Mouse (Mus musculus): ENCODE measurements around the gene Rps19bp1. TPM values are rescaled to one million over a fixed set of nuclear protein-coding genes. Genes with fewer than 3 reads are reported as not detected.

The Rps19bp1 gene
- total and polyA plus RNA-seq, 3 experiments, result 78.9 to 155 TPM; not detected in 1

- TF ChIP-seq TAL1 (IDR thresholded peaks at IDR 0.05; ENCODE audit: low read length) (no peak), SMC3 (IDR thresholded peaks at IDR 0.05; ENCODE audit: low read depth, low read length) (peak; percentile 77), MEF2A (IDR thresholded peaks at IDR 0.05; ENCODE audit: extremely low read depth, insufficient replicate concordance, low read depth, low read length, poor library complexity, severe bottlenecking) (no peak), BHLHE40 (IDR thresholded peaks at IDR 0.05; ENCODE audit: borderline replicate concordance, low read depth, low read length) (0 out of 2 replicates have a peak, but pooled peaks have one; percentile 14), NRF1 (IDR thresholded peaks at IDR 0.05; ENCODE audit: insufficient read depth, low read depth, low read length, poor library complexity, severe bottlenecking) (no peak), CHD2 (IDR thresholded peaks at IDR 0.05; ENCODE audit: low read length) (no peak), ZMIZ1 (IDR thresholded peaks at IDR 0.05; ENCODE audit: low read depth, low read length) (no peak), KAT2A (conservative IDR thresholded peaks at IDR 0.05; ENCODE audit: low read depth, low read length) (no peak), GATA1 (IDR thresholded peaks at IDR 0.05; ENCODE audit: low read depth, low read length) (no peak), MYB (IDR thresholded peaks at IDR 0.05; ENCODE audit: low read depth, low read length) (no peak), ELF1 (IDR thresholded peaks at IDR 0.05; ENCODE audit: low read depth, low read length) (no peak), RAD21 (IDR thresholded peaks at IDR 0.05; ENCODE audit: low read depth, low read length) (peak; percentile 73), POLR2AphosphoS2 (IDR thresholded peaks at IDR 0.05; ENCODE audit: low read length) (no peak)
Measured at GRCm38 (mm10) chr15:80225208-80225607, 38.9 kb downstream of the Rps19bp1 start (continued).

DNA sequence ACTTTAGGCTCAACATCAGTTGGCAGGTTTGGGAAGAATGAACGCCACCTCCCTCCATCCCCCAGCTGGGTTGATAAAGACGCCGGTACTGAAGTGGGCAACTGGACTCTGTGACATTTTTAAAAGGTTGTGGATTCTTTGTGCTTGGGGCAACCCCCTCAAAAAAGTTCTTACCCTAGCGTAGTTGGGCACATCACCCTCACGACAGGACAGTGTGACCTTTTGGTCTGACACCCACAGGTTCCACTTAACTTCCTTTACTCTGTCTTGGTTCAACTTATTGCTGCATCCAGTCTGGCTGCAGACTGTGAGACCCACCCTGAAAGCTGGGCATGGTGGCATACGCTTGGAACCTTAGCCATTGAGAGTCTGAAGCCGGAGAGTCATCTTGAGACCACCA, 40.4 kb downstream of the Rps19bp1 start:
- DNase-seq (ENCODE audit: low read depth, low spot score), result no peak
- Histone ChIP-seq H3K36me3 (ENCODE audit: control insufficient read depth in 1 of 2, insufficient read depth in 2 of 2, low read length in 2 of 2) (no peaks in the 10 kb centered on the region), H3K9me3 (replicated peaks; ENCODE audit: insufficient read depth, low read length) (no peaks in the 10 kb centered on the region), H3K27ac (ENCODE audit: control insufficient read depth, low read depth, low read length) (no peak overlapping the region), H3K9ac (ENCODE audit: control insufficient read depth, low read depth, low read length, poor library complexity, severe bottlenecking) (no peak overlapping the region), H3K27me3 (ENCODE audit: control insufficient read depth in 1 of 2, insufficient read depth in 2 of 2, low read length in 2 of 2) (peaks cover 0 to 1% of the 10 kb centered on the region in 2 experiments; a peak in 2 of 4 replicates), H3K79me2 (ENCODE audit: control insufficient read depth, insufficient read depth, low read length, poor library complexity) (no peaks in the 10 kb centered on the region), H3K4me3 (ENCODE audit: control insufficient read depth in 1 of 2, insufficient read depth in 1 of 2, low read depth in 2 of 2, low read length in 2 of 2) (no peak overlapping the region), H3K4me1 (ENCODE audit: control insufficient read depth in 1 of 2, insufficient read depth in 2 of 2, low read length in 2 of 2) (peaks cover 0 to 12% of the 10 kb centered on the region in 2 experiments; a peak in 2 of 4 replicates)
- TF ChIP-seq MYC (IDR thresholded peaks at IDR 0.05; ENCODE audit: low read depth, low read length), result no peak
- TF ChIP-seq MXI1 (IDR thresholded peaks at IDR 0.05; ENCODE audit: low read depth, low read length), result no peak
- no peak for TF ChIP-seq CTCF (IDR thresholded peaks at IDR 0.05 in 2 of 3, conservative IDR thresholded peaks at IDR 0.05 in 1 of 3; ENCODE audit: control insufficient read depth in 1 of 3, insufficient read depth in 1 of 3, low read depth in 2 of 3, low read length in 3 of 3, poor library complexity in 1 of 3, severe bottlenecking in 1 of 3)
- TF ChIP-seq ZC3H11A (IDR thresholded peaks at IDR 0.05; ENCODE audit: low read depth, low read length), result no peak
- no peak for TF ChIP-seq JUND (IDR thresholded peaks at IDR 0.05; ENCODE audit: low read depth, low read length)
- no peak for TF ChIP-seq MAX (IDR thresholded peaks at IDR 0.05; ENCODE audit: low read length)
- no peak for TF ChIP-seq TCF12 (IDR thresholded peaks at IDR 0.05; ENCODE audit: low read depth, low read length)
- TF ChIP-seq NELFE (IDR thresholded peaks at IDR 0.05; ENCODE audit: low read depth, low read length), result no peak
- no peak for TF ChIP-seq RCOR1 (IDR thresholded peaks at IDR 0.05; ENCODE audit: low read depth, low read length)
- no peak for TF ChIP-seq TBP (IDR thresholded peaks at IDR 0.05; ENCODE audit: low read depth, low read length)
- TF ChIP-seq POLR2A (IDR thresholded peaks at IDR 0.05; ENCODE audit: control insufficient read depth in 1 of 2, insufficient read depth in 1 of 2, low read depth in 1 of 2, low read length in 2 of 2, poor library complexity in 1 of 2), result no peak
- TF ChIP-seq MAFK (IDR thresholded peaks at IDR 0.05; ENCODE audit: borderline replicate concordance, low read depth, low read length), result no peak
- no peak for TF ChIP-seq SIN3A (IDR thresholded peaks at IDR 0.05; ENCODE audit: low read length)
- TF ChIP-seq SMC3 (IDR thresholded peaks at IDR 0.05; ENCODE audit: low read depth, low read length), result no peak
- TF ChIP-seq ZNF384 (IDR thresholded peaks at IDR 0.05; ENCODE audit: low read depth, low read length), result no peak
- no peak for TF ChIP-seq KAT2A (conservative IDR thresholded peaks at IDR 0.05; ENCODE audit: low read depth, low read length)
- TF ChIP-seq GATA1 (IDR thresholded peaks at IDR 0.05; ENCODE audit: low read depth, low read length), result no peak
